Mouse (Mus musculus) MEL (cell line): ENCODE data around the gene Usp3. TPM values are rescaled to one million over a fixed set of nuclear protein-coding genes. Genes with fewer than 3 reads are reported as not detected.
A peak's percentile ranks its signal among the peaks of the same experiment; 100 is the strongest.

ENCODE experiments used
- DNase-seq: peaks from one replicate; pipeline ENCODE4 v3.0.0; 2011; ENCODE audit warnings: low read depth, low spot score
- H3K27ac ChIP-seq: 2 replicates; pipeline ENCODE4 v1.5.1; 2012; ENCODE audit warnings: low read depth, mild to moderate bottlenecking, control low read depth, low read length, moderate library complexity; ENCODE audit not compliant: control insufficient read depth
- H3K27me3 ChIP-seq, 2 experiments: fragments of 150-350 bp in 1 of 2; sonication (generic) in 1 of 2; 2 replicates each; pipeline ENCODE4 v1.6.1; 2012; ENCODE audit warnings: low read length in 2 of 2, mild to moderate bottlenecking in 2 of 2, improper control_type of control experiment in 1 of 2, moderate library complexity in 1 of 2; ENCODE audit not compliant: insufficient read depth in 2 of 2, control insufficient read depth in 1 of 2
- H3K36me3 ChIP-seq, 2 experiments: 2 replicates each; pipeline ENCODE4 v1.6.1; 2012 to 2014; ENCODE audit warnings: low read length in 2 of 2, improper control_type of control experiment in 1 of 2, inconsistent platforms in 1 of 2, mild to moderate bottlenecking in 1 of 2; ENCODE audit not compliant: insufficient read depth in 2 of 2, control insufficient read depth in 1 of 2
- H3K4me1 ChIP-seq, 2 experiments: fragments of 150-350 bp in 1 of 2; sonication (generic) in 1 of 2; 2 replicates each; pipeline ENCODE4 v1.6.1; 2012; ENCODE audit warnings: low read length in 2 of 2, improper control_type of control experiment in 1 of 2, mild to moderate bottlenecking in 1 of 2; ENCODE audit not compliant: insufficient read depth in 2 of 2, control insufficient read depth in 1 of 2
- H3K4me3 ChIP-seq, 2 experiments: fragments of 150-350 bp in 1 of 2; sonication (generic) in 1 of 2; 2 replicates each; pipeline ENCODE4 v1.5.1; 2012; ENCODE audit warnings: low read depth in 2 of 2, low read length in 2 of 2, mild to moderate bottlenecking in 2 of 2, moderate library complexity in 2 of 2, control low read depth in 1 of 2, improper control_type of control experiment in 1 of 2; ENCODE audit not compliant: control insufficient read depth in 1 of 2, insufficient read depth in 1 of 2
- H3K79me2 ChIP-seq: 2 replicates; pipeline ENCODE4 v1.6.1; 2012; ENCODE audit warnings: mild to moderate bottlenecking, low read length, moderate library complexity; ENCODE audit not compliant: control insufficient read depth, poor library complexity, insufficient read depth
- H3K9ac ChIP-seq: 2 replicates; pipeline ENCODE4 v1.6.1; 2012; ENCODE audit warnings: low read depth, mild to moderate bottlenecking, control low read depth, low read length, moderate library complexity; ENCODE audit not compliant: control insufficient read depth, poor library complexity, severe bottlenecking
- H3K9me3 ChIP-seq: fragments of 150-350 bp; sonication (generic); replicated peaks from 2 replicates; pipeline ENCODE4 v1.6.1; 2012; ENCODE audit warnings: mild to moderate bottlenecking, low read length, improper control_type of control experiment, moderate library complexity; ENCODE audit not compliant: insufficient read depth
- BHLHE40 ChIP-seq: IDR thresholded peaks from 2 replicates; pipeline ENCODE4 v1.6.1; 2012; ENCODE audit warnings: low read depth, mild to moderate bottlenecking, inconsistent platforms, low read length, improper control_type of control experiment, borderline replicate concordance
- CTCF ChIP-seq, 3 experiments: IDR thresholded peaks in 2 of 3; conservative IDR thresholded peaks in 1 of 3; 2 replicates each; pipeline ENCODE4 v1.5.1; 2011 to 2012; ENCODE audit warnings: low read length in 3 of 3, low read depth in 2 of 3, mild to moderate bottlenecking in 2 of 3, improper control_type of control experiment in 1 of 3, inconsistent platforms in 1 of 3, mixed read lengths in 1 of 3, moderate library complexity in 1 of 3; ENCODE audit not compliant: control insufficient read depth in 1 of 3, insufficient read depth in 1 of 3, poor library complexity in 1 of 3, severe bottlenecking in 1 of 3
- E2F4 ChIP-seq: IDR thresholded peaks from 2 replicates; pipeline ENCODE4 v1.6.1; 2011; ENCODE audit warnings: low read depth, low read length, improper control_type of control experiment, borderline replicate concordance
- ELF1 ChIP-seq: IDR thresholded peaks from 2 replicates; pipeline ENCODE4 v1.6.1; 2014; ENCODE audit warnings: low read depth, mild to moderate bottlenecking, inconsistent platforms, low read length, improper control_type of control experiment, moderate library complexity
- EP300 ChIP-seq, 2 experiments: IDR thresholded peaks; 2 replicates each; pipeline ENCODE4 v1.6.1; 2011; ENCODE audit warnings: improper control_type of control experiment in 2 of 2, low read length in 2 of 2, low read depth in 1 of 2, mild to moderate bottlenecking in 1 of 2
- ETS1 ChIP-seq: IDR thresholded peaks from 2 replicates; pipeline ENCODE4 v1.6.1; 2012; ENCODE audit warnings: low read depth, mild to moderate bottlenecking, inconsistent platforms, low read length, improper control_type of control experiment, moderate library complexity
- GABPA ChIP-seq: IDR thresholded peaks from 2 replicates; pipeline ENCODE4 v1.6.1; 2012; ENCODE audit warnings: low read depth, mild to moderate bottlenecking, inconsistent platforms, low read length, improper control_type of control experiment, moderate library complexity
- GATA1 ChIP-seq: IDR thresholded peaks from 2 replicates; pipeline ENCODE4 v1.6.1; 2011; ENCODE audit warnings: low read depth, low read length, improper control_type of control experiment
- HCFC1 ChIP-seq: IDR thresholded peaks from 2 replicates; pipeline ENCODE4 v1.6.1; 2012; ENCODE audit warnings: low read depth, mild to moderate bottlenecking, inconsistent platforms, low read length, improper control_type of control experiment, moderate library complexity
- JUND ChIP-seq: IDR thresholded peaks from 2 replicates; pipeline ENCODE4 v1.6.1; 2011; ENCODE audit warnings: low read depth, mild to moderate bottlenecking, improper control_type of control experiment, low read length
- KAT2A ChIP-seq: conservative IDR thresholded peaks from 2 replicates; pipeline ENCODE4 v1.6.1; 2012; ENCODE audit warnings: low read depth, low read length, improper control_type of control experiment, inconsistent platforms
- MAX ChIP-seq: IDR thresholded peaks from 2 replicates; pipeline ENCODE4 v1.6.1; 2011; ENCODE audit warnings: low read length, improper control_type of control experiment
- MAZ ChIP-seq: IDR thresholded peaks from 2 replicates; pipeline ENCODE4 v1.6.1; 2012; ENCODE audit warnings: low read depth, mild to moderate bottlenecking, inconsistent platforms, low read length, improper control_type of control experiment
- MEF2A ChIP-seq: IDR thresholded peaks from 2 replicates; pipeline ENCODE4 v1.6.1; 2014; ENCODE audit warnings: low read depth, mild to moderate bottlenecking, inconsistent platforms, low read length, improper control_type of control experiment; ENCODE audit not compliant: poor library complexity, insufficient replicate concordance, severe bottlenecking; ENCODE audit errors: extremely low read depth
- MXI1 ChIP-seq: IDR thresholded peaks from 2 replicates; pipeline ENCODE4 v1.6.1; 2011; ENCODE audit warnings: mild to moderate bottlenecking, low read depth, low read length, improper control_type of control experiment
- MYC ChIP-seq: IDR thresholded peaks from 2 replicates; pipeline ENCODE4 v1.6.1; 2011; ENCODE audit warnings: low read depth, mild to moderate bottlenecking, low read length, improper control_type of control experiment, moderate library complexity
- NELFE ChIP-seq: IDR thresholded peaks from 2 replicates; pipeline ENCODE4 v1.6.1; 2011; ENCODE audit warnings: low read depth, low read length, improper control_type of control experiment
- POLR2A ChIP-seq, 2 experiments: IDR thresholded peaks; 2 replicates each; pipeline ENCODE4 v1.6.1; 2011 to 2012; ENCODE audit warnings: low read length in 2 of 2, mild to moderate bottlenecking in 2 of 2, control low read depth in 1 of 2, improper control_type of control experiment in 1 of 2, low read depth in 1 of 2, moderate library complexity in 1 of 2; ENCODE audit not compliant: control insufficient read depth in 1 of 2, insufficient read depth in 1 of 2, poor library complexity in 1 of 2
- POLR2AphosphoS5 ChIP-seq: IDR thresholded peaks from 2 replicates; pipeline ENCODE4 v1.6.1; 2012; ENCODE audit warnings: low read depth, borderline replicate concordance, mild to moderate bottlenecking, inconsistent platforms, low read length, moderate library complexity, mixed read lengths
- RCOR1 ChIP-seq: IDR thresholded peaks from 2 replicates; pipeline ENCODE4 v1.6.1; 2012; ENCODE audit warnings: low read depth, mild to moderate bottlenecking, inconsistent platforms, low read length, improper control_type of control experiment
- SIN3A ChIP-seq: IDR thresholded peaks from 2 replicates; pipeline ENCODE4 v1.6.1; 2012; ENCODE audit warnings: low read length, improper control_type of control experiment, inconsistent platforms
- SMC3 ChIP-seq: IDR thresholded peaks from 2 replicates; pipeline ENCODE4 v1.6.1; 2011; ENCODE audit warnings: low read depth, low read length, improper control_type of control experiment
- TAL1 ChIP-seq: IDR thresholded peaks from 2 replicates; pipeline ENCODE4 v1.6.1; 2012; ENCODE audit warnings: mild to moderate bottlenecking, inconsistent platforms, low read length, moderate library complexity, mixed read lengths
- TBP ChIP-seq: IDR thresholded peaks from 2 replicates; pipeline ENCODE4 v1.8.0; 2011; ENCODE audit warnings: low read depth, low read length, improper control_type of control experiment
- TCF12 ChIP-seq: IDR thresholded peaks from 2 replicates; pipeline ENCODE4 v1.6.1; 2014; ENCODE audit warnings: low read depth, mild to moderate bottlenecking, inconsistent platforms, low read length, improper control_type of control experiment, moderate library complexity
- UBTF ChIP-seq: IDR thresholded peaks from 2 replicates; pipeline ENCODE4 v1.6.1; 2012; ENCODE audit warnings: low read depth, mild to moderate bottlenecking, inconsistent platforms, low read length, improper control_type of control experiment, moderate library complexity, borderline replicate concordance; ENCODE audit not compliant: insufficient read depth
- USF1 ChIP-seq: IDR thresholded peaks from 2 replicates; pipeline ENCODE4 v1.6.1; 2014; ENCODE audit warnings: low read depth, mild to moderate bottlenecking, inconsistent platforms, low read length, improper control_type of control experiment, moderate library complexity
- USF2 ChIP-seq, 2 experiments: IDR thresholded peaks; 2 replicates each; pipeline ENCODE4 v1.6.1; 2011 to 2012; ENCODE audit warnings: improper control_type of control experiment in 2 of 2, low read length in 2 of 2, borderline replicate concordance in 1 of 2, inconsistent platforms in 1 of 2, low read depth in 1 of 2, mild to moderate bottlenecking in 1 of 2; ENCODE audit not compliant: insufficient read depth in 1 of 2
- ZC3H11A ChIP-seq: IDR thresholded peaks from 2 replicates; pipeline ENCODE4 v1.6.1; 2012; ENCODE audit warnings: low read depth, mild to moderate bottlenecking, inconsistent platforms, low read length, improper control_type of control experiment
- ZKSCAN1 ChIP-seq: IDR thresholded peaks from 2 replicates; pipeline ENCODE4 v1.6.1; 2012; ENCODE audit warnings: low read depth, mild to moderate bottlenecking, inconsistent platforms, low read length, improper control_type of control experiment, moderate library complexity
- ZMIZ1 ChIP-seq: IDR thresholded peaks from 2 replicates; pipeline ENCODE4 v1.6.1; 2012; ENCODE audit warnings: low read depth, mild to moderate bottlenecking, inconsistent platforms, low read length, improper control_type of control experiment, moderate library complexity
- ZNF384 ChIP-seq: IDR thresholded peaks from 2 replicates; pipeline ENCODE4 v1.6.1; 2012; ENCODE audit warnings: low read depth, mild to moderate bottlenecking, inconsistent platforms, low read length, improper control_type of control experiment
- polyA plus RNA-seq, 2 experiments: library from polyadenylated mRNA; stranded (reverse) in 1 of 2; unstranded in 1 of 2; fragments of >175 nt in 1 of 2; fragments of >200 nt in 1 of 2; gene quantifications; 2 replicates each; pipeline versions ENCODE4 v1.2.1 to v1.2.4; 2012; ENCODE audit warnings: low replicate concordance in 2 of 2, low read depth in 1 of 2; ENCODE audit not compliant: insufficient read length in 2 of 2, insufficient read depth in 1 of 2, missing spikeins in 1 of 2
- total RNA-seq: library from RNA; depleted of rRNA; stranded (reverse); fragments of 300-350 nt; gene quantifications from 2 replicates; pipeline ENCODE4 v1.2.3, GENCODE M21; 2012; rRNA removed

Gene Usp3
- total RNA-seq (9.8 and 11.7 TPM in 2 replicates), polyA plus RNA-seq (100 to 1,000 TPM in 1 of 2 experiments, 10 to 100 TPM in 1; 22.0 to 534 TPM)

GRCm38 (mm10) chr9:66592708-66593612 lies at the start of gene Usp3:
TSS of gene Usp3 (minus strand) at chr9:66593142.
- H3K36me3 ChIP-seq = peaks cover 0 to 19% of the 10 kb centered on the region in 2 experiments; a peak in 2 of 4 replicates
- H3K27me3 ChIP-seq = no peaks in the 10 kb centered on the region; a peak in 1 of 4 replicates
- peak within 1 kb of the TSS; percentile 83 to 97 for H3K4me3 ChIP-seq
- peak within 1 kb of the TSS; percentile 66 for H3K27ac ChIP-seq
- TF ChIP-seq ELF1 (peak; percentile 93), MAX (0 out of 2 replicates have a peak, but pooled peaks have one; percentile 41), TAL1 (no peak), SMC3 (peak; percentile 23; the same call in 1 of the 2 replicates), GABPA (no peak), ZKSCAN1 (no peak), KAT2A (no peak), GATA1 (no peak), JUND (no peak), E2F4 (no peak), POLR2AphosphoS5 (no peak), TCF12 (peak; percentile 72; the same call in 1 of the 2 replicates), MYC (no peak), MAZ (peak; percentile 91), USF1 (no peak), MEF2A (no peak), EP300 (IDR thresholded peaks at IDR 0.05; ENCODE audit: low read depth in 1 of 2, low read length in 2 of 2) (no peak), NELFE (peak; percentile 43), MXI1 (peak; percentile 83; the same call in 1 of the 2 replicates), ETS1 (peak; percentile 64; the same call in 1 of the 2 replicates), ZNF384 (0 out of 2 replicates have a peak, but pooled peaks have one; percentile 8), POLR2A (IDR thresholded peaks at IDR 0.05; ENCODE audit: control insufficient read depth in 1 of 2, insufficient read depth in 1 of 2, low read depth in 1 of 2, low read length in 2 of 2, poor library complexity in 1 of 2) (peak; percentile 48 to 70; a peak in 3 of 4 replicates), ZC3H11A (no peak), TBP (peak; percentile 72), ZMIZ1 (no peak; the same call in 1 of the 2 replicates), UBTF (peak; percentile 96), HCFC1 (peak; percentile 84), USF2 (IDR thresholded peaks at IDR 0.05; ENCODE audit: borderline replicate concordance in 1 of 2, insufficient read depth in 1 of 2, low read depth in 1 of 2, low read length in 2 of 2) (no peak), BHLHE40 (peak; percentile 75; the same call in 1 of the 2 replicates), SIN3A (peak; percentile 95), RCOR1 (0 out of 2 replicates have a peak, but pooled peaks have one; percentile 12), CTCF (IDR thresholded peaks at IDR 0.05 in 2 of 3, conservative IDR thresholded peaks at IDR 0.05 in 1 of 3; ENCODE audit: control insufficient read depth in 1 of 3, insufficient read depth in 1 of 3, low read depth in 2 of 3, low read length in 3 of 3, poor library complexity in 1 of 3, severe bottlenecking in 1 of 3) (peak in 1 of 3 experiments; percentile 16; a peak in 1 of 6 replicates)
- DNase-seq = peak; percentile 97
- H3K9me3 ChIP-seq = no peaks in the 10 kb centered on the region
- peak within 1 kb of the TSS; percentile 97 for H3K9ac ChIP-seq
- peaks cover 25% of the 10 kb centered on the region for H3K79me2 ChIP-seq
- peaks cover 3 to 17% of the 10 kb centered on the region in 2 experiments; a peak in 3 of 4 replicates for H3K4me1 ChIP-seq
